Mouse (Mus musculus) liver, adult 2 months (tissue): ENCODE measurements at regions not wholly inside any gene's neighbourhood (a gene's known extent, or its start where the extent isn't known, plus 50 kb on each side); places are given as distances from the start of the nearest gene placed in this dataset.
"Not testable (repeated sequence)": the region's sequence is repeated elsewhere in the genome, so short reads cannot be mapped to it uniquely, and the experiment has no call there.

Experiments
- CTCF ChIP-seq: fragments of 200-500 bp; IDR thresholded peaks from 2 replicates; pipeline ENCODE4 v1.5.1; 2011; ENCODE audit warnings: low read depth, low read length, control low read depth
- POLR2A ChIP-seq: fragments of 200-500 bp; IDR thresholded peaks from 2 replicates; pipeline ENCODE4 v1.6.1; 2011; ENCODE audit warnings: low read length, control low read depth; ENCODE audit not compliant: insufficient read depth; ENCODE audit errors: extremely low read depth

GRCm38 (mm10) chr9:18042636-18043035 is 249.3 kb upstream of the Chordc1 start:
- not testable (repeated sequence) for TF ChIP-seq POLR2A, CTCF
